Mouse (Mus musculus): ENCODE data around the gene Pdlim3. TPM values are rescaled to one million over a fixed set of nuclear protein-coding genes. Genes with fewer than 3 reads are reported as not detected.
A peak's percentile ranks its signal among the peaks of the same experiment; 100 is the strongest.

The Pdlim3 gene
- polyA plus RNA-seq, 1 experiment from 2014 or later = 80.9 TPM

DNA sequence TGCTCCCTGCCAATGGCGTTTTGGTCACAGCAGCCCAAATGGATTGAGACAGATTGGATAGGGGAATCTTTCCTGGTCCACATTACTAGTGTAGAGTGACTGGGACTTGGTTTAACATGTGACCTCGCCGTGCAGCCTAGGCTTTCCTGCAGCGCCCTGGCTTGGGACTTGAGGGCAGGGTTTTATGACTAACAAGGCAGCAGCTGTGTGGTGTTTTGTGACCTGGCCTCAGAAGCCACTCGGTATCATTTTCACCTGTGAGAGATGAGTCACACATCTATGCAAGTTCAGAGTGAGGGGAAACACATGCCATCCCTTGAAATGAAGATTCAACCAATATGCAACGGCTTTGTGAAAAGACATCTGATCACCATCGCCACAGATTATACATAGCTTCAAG is 7.6 kb upstream of the Pdlim3 start:
- 0 out of 2 replicates have a peak, but pooled peaks cover 6% of the 10 kb centered on the region for H3K4me1 ChIP-seq (replicated peaks)
- H3K27ac ChIP-seq = no peak overlapping the region
- ATAC-seq = no peak
- H3K9me3 ChIP-seq = no peaks in the 10 kb centered on the region
- H3K27me3 ChIP-seq (replicated peaks) = no peaks in the 10 kb centered on the region
- WGBS = 86% methylated on average over 7 of the region's 7 CpGs
- H3K9ac ChIP-seq = no peak overlapping the region
- H3K36me3 ChIP-seq = no peaks in the 10 kb centered on the region
- no peak overlapping the region for H3K4me2 ChIP-seq (replicated peaks)
- H3K4me3 ChIP-seq (replicated peaks) = no peak overlapping the region

GRCm38 (mm10) chr8:45880457-45880856 is 4.8 kb upstream of the Pdlim3 start:
- no peaks in the 10 kb centered on the region for H3K9me3 ChIP-seq
- no peak overlapping the region for H3K4me2 ChIP-seq (replicated peaks)
- peaks cover 12% of the 10 kb centered on the region; the same call in 1 of the 2 replicates for H3K4me1 ChIP-seq (replicated peaks)
- no peaks in the 10 kb centered on the region for H3K36me3 ChIP-seq
- H3K4me3 ChIP-seq (replicated peaks) = no peak overlapping the region
- ATAC-seq = no peak
- H3K27me3 ChIP-seq (replicated peaks) = no peaks in the 10 kb centered on the region
- no peak overlapping the region for H3K9ac ChIP-seq
- no peak overlapping the region for H3K27ac ChIP-seq
- 87% methylated on average over 3 of the region's 3 CpGs for WGBS

- ATAC-seq = no peak
- H3K27me3 ChIP-seq (replicated peaks) = no peaks in the 10 kb centered on the region
- no peaks in the 10 kb centered on the region for H3K36me3 ChIP-seq
- no peaks in the 10 kb centered on the region for H3K9me3 ChIP-seq
- H3K27ac ChIP-seq = no peak overlapping the region
- H3K9ac ChIP-seq = no peak overlapping the region
- peaks cover 13% of the 10 kb centered on the region; the same call in 1 of the 2 replicates for H3K4me1 ChIP-seq (replicated peaks)
- WGBS = 90% methylated on average over 8 of the region's 8 CpGs
- H3K4me2 ChIP-seq (replicated peaks) = no peak overlapping the region
- no peak overlapping the region for H3K4me3 ChIP-seq (replicated peaks)
Measured at GRCm38 (mm10) chr8:45881726-45882125, 3.5 kb upstream of the Pdlim3 start.

- H3K27me3 ChIP-seq (replicated peaks) = no peaks in the 10 kb centered on the region
- no peak overlapping the region for H3K9ac ChIP-seq
- no peaks in the 10 kb centered on the region for H3K9me3 ChIP-seq
- H3K4me3 ChIP-seq (replicated peaks) = no peak overlapping the region
- H3K4me2 ChIP-seq (replicated peaks) = no peak overlapping the region
- H3K27ac ChIP-seq = no peak overlapping the region
- WGBS = 39% methylated on average over 4 of the region's 4 CpGs
- H3K36me3 ChIP-seq = no peaks in the 10 kb centered on the region
- no peak for ATAC-seq
- peaks cover 13% of the 10 kb centered on the region; the same call in 1 of the 2 replicates for H3K4me1 ChIP-seq (replicated peaks)
Measured at GRCm38 (mm10) chr8:45883793-45884192, 1.5 kb upstream of the Pdlim3 start.

DNA sequence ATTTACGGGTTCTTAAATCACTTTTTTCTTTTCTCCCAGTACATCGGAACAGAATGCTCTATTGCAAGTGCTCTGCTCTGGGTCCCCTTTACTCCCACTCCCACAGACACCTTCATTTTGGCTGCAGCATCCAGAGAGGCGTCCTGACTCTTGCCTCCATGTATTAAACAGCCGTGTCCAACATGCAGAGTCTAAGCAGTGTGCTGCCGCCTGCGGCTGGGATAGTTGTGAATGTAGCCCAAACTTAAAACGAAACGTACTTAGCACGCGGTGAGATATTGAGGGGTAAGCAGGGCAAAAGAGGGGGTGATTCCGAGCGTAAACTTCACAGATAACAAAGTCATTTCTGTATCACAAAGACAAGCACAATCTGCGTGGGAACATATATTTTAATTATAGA is 709 bp upstream of the Pdlim3 start:
- peak; percentile 53; the same call in 1 of the 2 replicates for ATAC-seq
- WGBS = 6% methylated on average over 13 of the region's 13 CpGs
- Histone ChIP-seq H3K27ac (no peak overlapping the region), H3K4me2 (replicated peaks) (peak overlapping the region; percentile 79), H3K9me3 (no peaks in the 10 kb centered on the region), H3K9ac (no peak overlapping the region), H3K27me3 (replicated peaks) (no peaks in the 10 kb centered on the region), H3K4me1 (replicated peaks) (peaks cover 13% of the 10 kb centered on the region; the same call in 1 of the 2 replicates), H3K4me3 (replicated peaks) (peak overlapping the region; percentile 41), H3K36me3 (no peaks in the 10 kb centered on the region)

DNA sequence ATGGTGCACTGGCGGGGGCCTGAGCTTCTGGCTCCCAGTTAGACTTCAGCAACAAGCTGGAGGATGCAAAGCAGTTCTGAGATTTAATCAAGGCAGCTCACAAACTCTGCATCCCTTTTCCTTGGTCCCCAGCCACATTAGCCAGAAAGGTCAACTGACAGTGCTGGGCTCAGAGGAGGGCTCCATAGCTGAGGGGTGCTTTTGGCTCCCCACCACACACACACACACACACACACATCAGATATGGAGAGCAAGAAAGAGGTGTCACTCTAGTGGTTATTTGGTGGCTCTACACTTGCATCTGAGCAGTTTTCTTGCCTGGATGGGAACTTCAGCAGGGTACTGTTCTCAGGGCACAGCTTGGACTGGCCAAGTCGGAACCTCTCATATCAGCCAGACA is 514 bp downstream of the Pdlim3 start:
- Histone ChIP-seq H3K27me3 (replicated peaks) (no peaks in the 10 kb centered on the region), H3K4me3 (replicated peaks) (peak overlapping the region; percentile 41), H3K27ac (peak overlapping the region; percentile 63; the same call in 1 of the 2 replicates), H3K9ac (peak overlapping the region; percentile 28), H3K36me3 (no peaks in the 10 kb centered on the region), H3K9me3 (no peaks in the 10 kb centered on the region), H3K4me1 (replicated peaks) (peaks cover 13% of the 10 kb centered on the region; the same call in 1 of the 2 replicates), H3K4me2 (replicated peaks) (peak overlapping the region; percentile 79)
- 17% methylated on average over 2 of the region's 2 CpGs for WGBS
- ATAC-seq = peak; percentile 61

DNA sequence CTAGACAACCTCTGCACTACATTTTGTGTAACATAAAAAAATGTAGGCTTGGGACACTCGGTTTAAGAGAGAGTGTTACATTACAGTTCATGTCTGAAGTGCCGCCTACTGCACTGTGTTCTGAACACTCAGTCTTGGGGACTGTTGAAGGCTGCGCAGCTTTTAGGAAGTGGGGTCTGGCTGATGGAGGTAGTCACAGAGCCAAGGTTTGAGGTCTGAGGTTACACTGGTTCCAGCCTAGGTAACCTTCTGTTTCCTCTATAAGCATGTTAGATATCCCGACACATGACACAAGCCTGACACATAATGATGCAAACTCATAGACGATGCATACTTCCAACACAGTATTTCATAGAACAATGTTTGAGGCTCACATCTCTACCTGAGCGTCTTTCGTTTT is 4.5 kb downstream of the Pdlim3 start:
- 94% methylated on average over 7 of the region's 7 CpGs for WGBS
- H3K36me3 ChIP-seq = no peaks in the 10 kb centered on the region
- no peak overlapping the region for H3K4me2 ChIP-seq (replicated peaks)
- no peak overlapping the region for H3K9ac ChIP-seq
- H3K27me3 ChIP-seq (replicated peaks) = no peaks in the 10 kb centered on the region
- peaks cover 4% of the 10 kb centered on the region; the same call in 1 of the 2 replicates for H3K4me1 ChIP-seq (replicated peaks)
- no peak overlapping the region for H3K27ac ChIP-seq
- no peak overlapping the region for H3K4me3 ChIP-seq (replicated peaks)
- ATAC-seq = no peak
- no peaks in the 10 kb centered on the region for H3K9me3 ChIP-seq

DNA sequence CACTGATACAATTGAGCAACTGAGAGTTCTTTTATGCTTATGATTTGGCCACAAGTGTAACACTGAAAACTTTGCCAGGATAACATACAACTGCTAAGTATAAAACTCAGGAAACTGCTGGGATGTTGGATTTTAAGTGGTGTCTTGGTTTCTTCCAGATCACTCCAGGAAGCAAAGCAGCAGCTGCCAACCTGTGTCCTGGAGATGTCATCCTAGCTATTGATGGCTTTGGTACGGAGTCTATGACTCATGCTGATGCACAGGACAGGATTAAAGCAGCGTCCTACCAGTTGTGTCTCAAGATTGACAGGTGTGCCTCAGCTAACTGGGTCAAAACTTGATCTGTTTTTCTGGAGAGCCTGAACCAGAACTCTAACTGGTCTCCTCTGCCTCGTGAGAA is 11.3 kb downstream of the Pdlim3 start:
- Histone ChIP-seq H3K9ac (no peak overlapping the region), H3K4me3 (replicated peaks) (no peak overlapping the region), H3K9me3 (no peaks in the 10 kb centered on the region), H3K27me3 (replicated peaks) (no peaks in the 10 kb centered on the region), H3K4me1 (replicated peaks) (no peaks in the 10 kb centered on the region), H3K36me3 (no peaks in the 10 kb centered on the region), H3K4me2 (replicated peaks) (no peak overlapping the region), H3K27ac (no peak overlapping the region)
- WGBS = 85% methylated on average over 3 of the region's 3 CpGs
- no peak for ATAC-seq

DNA sequence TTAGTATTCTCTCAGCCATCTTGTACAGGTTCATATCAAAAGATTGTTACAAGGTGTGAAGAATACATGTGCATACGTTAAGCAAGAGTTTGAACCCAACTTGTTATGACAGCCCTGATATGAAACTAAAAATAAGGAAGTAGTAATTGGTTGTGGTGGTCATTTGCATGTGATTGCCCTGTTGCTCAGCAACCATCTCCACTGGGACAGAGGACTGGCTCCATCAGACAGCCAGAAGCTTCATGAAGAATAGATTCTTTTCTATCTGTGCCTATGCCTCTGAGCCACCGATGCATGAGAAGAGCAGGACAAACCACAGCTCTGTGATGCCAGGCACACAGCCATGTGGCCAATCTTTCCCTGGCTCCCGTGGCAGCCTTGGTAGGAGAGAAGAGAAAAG is 14.5 kb downstream of the Pdlim3 start:
- no peaks in the 10 kb centered on the region for H3K9me3 ChIP-seq
- H3K27ac ChIP-seq = no peak overlapping the region
- no peaks in the 10 kb centered on the region for H3K27me3 ChIP-seq (replicated peaks)
- no peak overlapping the region for H3K4me2 ChIP-seq (replicated peaks)
- no peaks in the 10 kb centered on the region for H3K4me1 ChIP-seq (replicated peaks)
- no peak for ATAC-seq
- no peak overlapping the region for H3K4me3 ChIP-seq (replicated peaks)
- WGBS = 93% methylated on average over 3 of the region's 3 CpGs
- H3K36me3 ChIP-seq = no peaks in the 10 kb centered on the region
- H3K9ac ChIP-seq = no peak overlapping the region

- H3K4me1 ChIP-seq (replicated peaks) = no peaks in the 10 kb centered on the region
- 78% methylated on average over 8 of the region's 8 CpGs for WGBS
- no peak overlapping the region for H3K4me3 ChIP-seq (replicated peaks)
- H3K4me2 ChIP-seq (replicated peaks) = no peak overlapping the region
- no peak overlapping the region for H3K9ac ChIP-seq
- no peak overlapping the region for H3K27ac ChIP-seq
- no peaks in the 10 kb centered on the region for H3K36me3 ChIP-seq
- no peaks in the 10 kb centered on the region for H3K9me3 ChIP-seq
- no peaks in the 10 kb centered on the region for H3K27me3 ChIP-seq (replicated peaks)
- ATAC-seq = no peak
Measured at GRCm38 (mm10) chr8:45901626-45902025, 16.4 kb downstream of the Pdlim3 start.

DNA sequence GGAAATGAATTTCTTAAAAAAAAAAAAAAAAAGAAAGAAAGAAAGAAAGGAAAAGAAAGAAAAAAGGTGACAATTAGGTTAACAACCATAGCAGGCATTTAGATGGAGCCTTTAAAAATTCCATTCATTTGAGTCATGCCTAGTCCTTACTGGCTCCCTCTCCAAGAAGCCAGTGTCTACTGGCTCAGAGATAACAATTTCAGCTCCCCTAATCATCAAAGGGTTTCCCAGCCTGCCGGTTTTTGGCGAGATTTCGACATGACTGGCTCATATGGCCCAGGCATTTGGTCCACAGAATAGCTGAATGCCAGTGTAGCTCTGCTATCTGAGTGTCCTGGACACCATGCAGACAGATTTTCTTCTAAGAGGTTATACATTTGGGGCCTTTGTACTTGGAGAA is 18.4 kb downstream of the Pdlim3 start:
- no peaks in the 10 kb centered on the region for H3K4me1 ChIP-seq (replicated peaks)
- 26% methylated on average over 3 of the region's 3 CpGs for WGBS
- no peak overlapping the region for H3K4me3 ChIP-seq (replicated peaks)
- H3K27me3 ChIP-seq (replicated peaks) = no peaks in the 10 kb centered on the region
- H3K4me2 ChIP-seq (replicated peaks) = no peak overlapping the region
- no peak for ATAC-seq
- H3K9me3 ChIP-seq = no peaks in the 10 kb centered on the region
- H3K36me3 ChIP-seq = no peaks in the 10 kb centered on the region
- H3K9ac ChIP-seq = no peak overlapping the region
- no peak overlapping the region for H3K27ac ChIP-seq

GRCm38 (mm10) chr8:45905591-45906250 is 20.5 kb downstream of the Pdlim3 start:
- ATAC-seq = no peak
- Histone ChIP-seq H3K9ac (no peak overlapping the region), H3K4me1 (replicated peaks) (no peaks in the 10 kb centered on the region), H3K27ac (no peak overlapping the region), H3K4me3 (replicated peaks) (no peak overlapping the region), H3K36me3 (no peaks in the 10 kb centered on the region), H3K4me2 (replicated peaks) (no peak overlapping the region), H3K9me3 (no peaks in the 10 kb centered on the region), H3K27me3 (replicated peaks) (no peaks in the 10 kb centered on the region)
- WGBS = 67% methylated on average over 7 of the region's 7 CpGs

DNA sequence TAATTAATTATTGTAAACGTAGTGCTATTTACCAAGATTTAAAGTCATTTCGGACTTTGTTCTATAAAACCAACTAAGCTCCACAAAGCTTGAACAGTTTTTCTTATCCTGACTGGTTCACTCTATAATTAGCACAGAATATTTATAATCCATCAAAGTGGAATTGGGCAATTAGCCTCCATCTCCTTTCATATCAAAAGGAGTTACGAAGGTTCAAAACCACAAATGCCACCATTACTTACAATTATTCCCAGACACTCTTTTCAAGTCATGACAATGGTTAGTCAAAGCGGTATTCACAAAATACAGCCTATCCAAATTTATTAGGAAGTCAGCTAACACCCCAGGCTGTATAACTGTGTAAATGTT is 21.0 kb downstream of the Pdlim3 start:
- Histone ChIP-seq H3K27ac (no peak overlapping the region), H3K36me3 (no peaks in the 10 kb centered on the region), H3K4me3 (replicated peaks) (no peak overlapping the region), H3K9me3 (no peaks in the 10 kb centered on the region), H3K4me1 (replicated peaks) (no peaks in the 10 kb centered on the region), H3K27me3 (replicated peaks) (no peaks in the 10 kb centered on the region), H3K4me2 (replicated peaks) (no peak overlapping the region), H3K9ac (no peak overlapping the region)
- no peak for ATAC-seq
- 89% methylated on average over 4 of the region's 4 CpGs for WGBS

All from intestine, embryonic 15.5 days (tissue).